Mouse (Mus musculus): Measurements from ENCODE around the gene Gpam.
"Not testable (repeated sequence)": the region's sequence is repeated elsewhere in the genome, so short reads cannot be mapped to it uniquely, and the experiment has no call there.

The Gpam gene

GRCm38 (mm10) chr19:55127072-55127718 is at the start of gene Gpam:
Gene Gpam (minus strand): TSS chr19:55127238.
- no peak for DNase-seq

- DNase-seq = no peak
Observed at GRCm38 (mm10) chr19:55171585-55171984, 44.5 kb upstream of the Gpam start.

- no peak for DNase-seq
Observed at GRCm38 (mm10) chr19:55170399-55170798, 43.4 kb upstream of the Gpam start.

DNA sequence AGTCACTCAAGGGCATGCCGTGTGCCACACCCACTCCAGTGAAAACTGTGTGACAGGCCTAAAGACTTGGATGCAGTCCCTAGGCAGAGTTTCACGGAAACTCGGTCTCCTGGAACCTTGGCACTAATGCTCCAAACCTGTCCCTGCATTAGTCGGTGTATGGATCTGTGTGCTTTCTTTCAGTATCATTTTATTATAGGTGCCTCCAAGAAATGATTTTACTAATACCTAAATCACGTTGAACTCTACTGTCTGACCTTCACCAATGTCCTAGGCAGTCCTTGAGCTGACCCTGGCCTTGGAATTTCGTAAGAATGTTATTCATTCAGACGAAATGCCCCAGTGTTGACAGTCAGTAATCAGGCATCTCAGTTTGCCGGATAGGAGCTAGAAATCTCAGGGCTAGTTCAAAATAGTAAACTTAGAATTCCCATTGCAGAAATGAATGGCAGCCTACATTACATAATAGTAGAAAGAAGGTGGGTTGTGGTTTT is 42.2 kb upstream of the Gpam start:
- not testable (repeated sequence) for DNase-seq

DNA sequence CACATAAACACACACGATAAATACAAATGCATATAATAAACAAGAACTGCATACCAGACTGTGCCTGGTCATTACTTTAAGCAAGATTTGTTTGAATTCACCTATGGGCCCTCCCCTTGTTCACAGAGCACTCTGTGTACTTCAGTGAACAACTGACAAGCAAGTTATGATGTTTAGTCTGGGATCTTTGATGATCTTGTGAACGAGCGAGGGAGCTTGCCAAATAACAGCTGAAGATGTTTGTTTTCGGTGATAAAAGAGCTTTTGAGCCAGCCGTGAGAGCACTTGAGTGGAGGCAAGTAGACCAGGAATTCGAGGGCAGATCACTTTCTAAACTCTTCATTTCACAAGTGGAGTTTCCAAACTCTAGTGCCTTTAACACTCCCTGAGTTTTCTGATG is 41.3 kb upstream of the Gpam start:
- DNase-seq = no peak

DNA sequence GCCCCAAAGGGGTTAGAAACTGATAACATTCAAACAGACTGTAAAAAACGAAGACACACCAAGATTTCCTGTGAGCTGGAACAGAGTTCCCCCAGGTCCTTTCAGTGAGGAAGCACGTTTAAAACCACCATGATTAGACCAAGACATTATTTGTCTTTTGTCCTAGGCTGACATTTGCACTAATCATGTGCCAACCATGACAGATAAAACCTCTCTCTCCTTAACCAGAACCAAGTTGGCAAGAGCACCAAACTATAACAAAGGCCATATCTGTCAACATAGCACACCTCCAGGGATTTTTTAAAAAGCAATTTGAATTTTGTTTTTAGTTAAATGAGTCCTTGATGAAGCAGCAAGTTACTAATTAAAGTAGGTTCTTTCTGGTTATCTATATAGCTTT is 40.7 kb upstream of the Gpam start:
- no peak for DNase-seq

- no peak for DNase-seq
Observed at GRCm38 (mm10) chr19:55166741-55167140, 39.7 kb upstream of the Gpam start.

DNA sequence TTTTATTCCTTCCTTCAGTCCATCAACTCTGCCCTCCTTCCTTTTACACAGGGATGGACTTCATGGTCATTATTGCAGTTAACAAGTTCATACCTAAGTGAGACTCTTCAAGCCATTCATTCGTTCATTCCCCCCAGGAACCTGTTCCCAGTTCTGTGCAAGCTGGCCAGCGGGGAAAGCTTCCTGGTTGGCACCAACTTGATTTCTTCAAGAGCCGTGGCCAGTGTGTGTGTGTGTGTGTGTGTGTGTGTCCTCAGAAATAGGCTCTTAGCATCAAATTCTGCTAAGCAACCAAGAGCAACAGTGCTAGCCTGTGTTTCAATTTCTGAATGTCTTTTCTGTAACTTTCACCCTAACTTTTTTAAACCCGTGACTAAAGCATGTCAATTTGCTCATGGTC is 38.9 kb upstream of the Gpam start:
- DNase-seq = no peak

DNA sequence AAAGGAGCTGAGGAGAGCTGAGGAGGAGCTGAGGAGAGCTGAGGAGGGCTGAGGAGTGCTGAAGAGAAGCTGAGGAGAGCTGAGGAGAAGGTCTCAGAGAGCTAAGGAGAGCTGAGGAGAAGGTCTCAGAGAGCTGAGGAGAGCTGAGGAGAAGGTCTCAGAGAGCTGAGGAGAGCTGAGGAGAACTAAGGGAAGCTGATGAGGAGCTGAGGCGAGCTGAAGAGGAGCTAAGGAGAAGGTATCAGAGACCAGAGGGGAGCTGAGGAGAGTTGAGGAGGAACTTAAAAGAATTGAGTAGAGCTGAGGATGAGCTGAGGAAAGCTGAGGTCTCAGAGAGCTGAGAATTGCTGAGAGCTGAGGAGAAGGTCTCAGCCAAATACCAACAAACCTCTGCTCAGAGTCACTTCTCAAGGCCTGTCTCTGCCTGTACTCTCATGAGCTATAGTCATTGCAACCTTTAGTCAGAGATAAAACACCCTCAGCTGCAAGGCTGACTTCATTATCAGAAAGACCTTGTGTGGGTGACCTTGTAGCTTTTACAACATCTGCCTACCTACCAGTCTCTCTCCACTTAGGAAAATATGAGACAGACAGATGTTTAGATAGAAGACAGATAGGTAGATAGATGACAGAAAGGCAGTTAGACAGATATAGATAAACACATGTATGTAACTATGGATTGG is 38.3 kb upstream of the Gpam start:
- DNase-seq = no peak

DNA sequence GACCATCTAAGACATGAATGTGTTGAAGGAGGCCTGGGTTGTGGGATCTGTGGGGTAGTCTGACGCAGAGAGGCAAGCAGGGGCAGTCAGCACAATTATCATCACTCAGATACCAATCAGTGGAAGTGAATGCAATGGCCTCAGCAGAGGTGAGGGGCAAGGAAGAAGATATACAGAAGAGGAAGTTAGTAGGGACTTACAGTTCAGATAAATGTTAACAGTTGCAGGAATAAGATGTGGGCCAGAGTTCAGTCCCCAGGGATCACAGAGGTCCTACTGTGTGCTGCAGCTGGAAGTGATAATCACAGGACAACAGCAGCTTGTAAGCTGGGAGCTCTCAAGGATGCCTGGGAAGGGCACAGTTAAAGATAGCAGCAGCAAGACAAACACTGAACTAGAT is 37.1 kb upstream of the Gpam start:
- DNase-seq = no peak

DNA sequence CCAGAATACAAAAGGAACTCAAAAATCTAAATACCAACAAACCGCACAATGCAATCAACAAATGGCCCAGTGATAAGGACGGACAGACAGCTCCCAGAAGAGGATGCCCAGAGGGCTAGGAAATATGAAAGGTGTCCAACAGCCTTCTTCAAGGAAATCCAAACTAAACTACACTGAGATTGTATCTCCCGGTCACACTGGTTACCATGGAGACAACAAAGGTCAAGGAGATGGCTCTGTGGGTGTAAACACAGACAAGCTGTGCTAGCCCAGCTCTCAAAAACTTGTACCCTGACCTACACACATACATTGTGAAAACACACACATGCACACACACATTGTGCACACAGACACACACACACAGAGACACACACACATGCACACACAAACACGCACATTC is 35.2 kb upstream of the Gpam start:
- no peak for DNase-seq

DNA sequence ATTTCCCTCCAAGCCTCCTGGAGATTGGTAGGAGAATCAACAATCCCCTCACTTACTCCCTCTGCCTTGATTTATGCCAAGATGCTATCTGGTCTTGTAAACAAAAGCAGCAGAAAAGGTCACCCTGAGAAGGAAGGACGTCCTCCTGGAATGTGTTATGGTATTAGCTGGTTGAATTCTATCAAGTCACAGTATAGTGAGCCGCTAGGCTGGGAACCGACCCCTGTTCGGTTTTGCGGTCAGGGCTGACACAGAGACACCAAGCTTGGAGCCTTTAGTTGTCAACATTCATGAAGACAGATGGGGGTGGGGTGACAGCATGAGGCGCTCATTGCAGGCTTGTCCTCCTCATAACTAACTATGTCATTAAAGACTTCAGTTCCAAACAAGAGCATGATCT is 32.8 kb upstream of the Gpam start:
- no peak for DNase-seq

DNA sequence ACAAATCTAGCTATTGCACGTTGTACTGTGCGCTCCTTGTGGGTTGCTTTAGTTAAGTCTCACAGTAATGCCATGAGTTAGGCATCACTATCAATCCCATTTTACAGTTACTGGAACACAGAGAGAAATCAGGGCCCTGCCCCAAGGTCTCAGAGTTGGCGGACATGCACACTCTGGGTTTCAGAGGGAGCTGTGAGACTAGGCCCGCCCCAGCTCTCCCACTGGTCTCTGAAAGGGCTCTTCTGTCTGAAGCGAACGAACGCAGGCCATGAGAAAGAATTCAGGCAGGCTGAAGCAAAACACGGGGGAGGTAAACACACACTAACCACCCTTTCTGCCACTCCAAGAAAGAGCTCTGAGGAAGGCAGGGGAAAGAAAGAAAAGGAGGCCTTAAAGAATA is 31.6 kb upstream of the Gpam start:
- no peak for DNase-seq

DNA sequence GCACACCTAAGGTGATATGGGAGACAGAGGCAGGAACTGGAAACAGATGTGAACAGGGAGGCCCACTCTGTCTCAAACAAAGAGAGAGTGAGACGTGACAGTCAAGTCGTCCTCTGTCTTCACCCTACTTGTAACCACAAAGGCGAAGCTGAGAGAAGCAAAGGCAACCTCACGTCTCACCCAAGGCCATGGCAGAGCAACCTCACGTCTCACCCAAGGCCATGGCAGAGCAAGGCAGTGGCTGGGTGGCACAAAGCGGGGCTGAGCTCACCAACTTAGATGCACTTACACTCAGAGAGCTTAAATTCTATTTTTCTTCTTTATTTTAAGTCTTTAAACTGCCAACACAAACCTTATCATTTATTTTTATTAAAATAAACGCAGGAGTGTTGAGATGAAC is 30.0 kb upstream of the Gpam start:
- no peak for DNase-seq

DNA sequence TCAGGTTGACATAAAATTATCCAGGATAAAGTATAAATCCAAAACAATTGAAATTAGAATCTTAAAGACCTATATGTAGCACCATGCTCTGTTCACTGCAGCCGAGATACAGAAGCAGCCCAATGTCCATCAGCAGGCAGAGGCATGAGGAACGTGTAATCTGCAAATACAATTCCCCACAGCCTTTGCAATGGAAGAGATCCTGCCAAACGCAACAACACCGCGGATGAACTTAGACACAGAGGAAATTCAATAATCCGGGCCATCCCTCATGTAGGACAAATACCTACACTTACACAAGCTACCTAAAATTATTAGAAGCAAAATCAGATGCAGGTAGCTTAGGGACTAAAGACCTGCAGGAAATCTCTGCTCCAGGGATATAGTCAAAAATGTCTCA is 25.9 kb upstream of the Gpam start:
- DNase-seq = no peak

- not testable (repeated sequence) for DNase-seq
Observed at GRCm38 (mm10) chr19:55152274-55152673, 25.2 kb upstream of the Gpam start.

GRCm38 (mm10) chr19:55149646-55150045 is 22.6 kb upstream of the Gpam start:
- DNase-seq = no peak

DNA sequence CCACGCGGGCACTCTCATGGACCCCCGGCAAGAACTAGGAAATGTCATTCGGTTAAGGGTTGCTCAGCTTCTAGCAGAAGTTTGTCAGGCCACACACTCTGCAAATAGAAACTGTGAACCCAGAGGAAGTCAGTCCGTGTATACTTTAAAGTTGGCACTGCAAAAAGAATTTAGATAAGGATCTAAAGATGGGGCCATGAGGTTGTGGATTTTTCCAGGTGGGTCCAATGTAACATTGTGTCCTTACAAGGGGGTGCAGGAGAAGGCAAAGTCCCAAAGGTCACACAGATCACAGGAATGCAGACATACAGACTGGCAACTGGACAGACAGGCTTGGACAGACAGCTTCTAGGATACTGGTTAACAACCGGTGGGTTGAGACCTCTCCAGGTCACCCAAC is 21.1 kb upstream of the Gpam start:
- no peak for DNase-seq

- no peak for DNase-seq
Observed at GRCm38 (mm10) chr19:55147568-55147967, 20.5 kb upstream of the Gpam start.

- peak; percentile 40 for DNase-seq
Observed at GRCm38 (mm10) chr19:55145136-55145535, 18.1 kb upstream of the Gpam start.

DNA sequence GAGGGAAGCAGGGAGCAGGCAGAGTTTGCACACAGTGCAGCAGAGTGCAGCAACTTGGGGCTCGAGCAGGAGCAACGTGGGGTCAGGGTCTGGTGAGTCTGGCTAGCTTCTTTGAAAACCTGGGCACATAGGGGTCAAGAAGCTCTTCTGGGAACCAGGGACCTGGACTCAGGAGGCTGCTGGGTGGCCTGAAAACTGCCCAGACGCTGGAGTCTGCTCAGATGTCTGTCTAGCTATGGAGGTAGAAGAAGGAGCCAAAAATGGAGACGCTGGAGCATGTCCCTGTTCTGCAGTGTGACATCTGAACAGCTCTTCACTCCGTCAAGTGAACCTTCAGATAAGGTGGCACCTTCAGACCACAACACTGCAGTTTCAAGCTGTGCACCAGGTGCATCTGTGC is 17.7 kb upstream of the Gpam start:
- no peak for DNase-seq

- no peak for DNase-seq
Observed at GRCm38 (mm10) chr19:55143391-55144300, 16.6 kb upstream of the Gpam start.

DNA sequence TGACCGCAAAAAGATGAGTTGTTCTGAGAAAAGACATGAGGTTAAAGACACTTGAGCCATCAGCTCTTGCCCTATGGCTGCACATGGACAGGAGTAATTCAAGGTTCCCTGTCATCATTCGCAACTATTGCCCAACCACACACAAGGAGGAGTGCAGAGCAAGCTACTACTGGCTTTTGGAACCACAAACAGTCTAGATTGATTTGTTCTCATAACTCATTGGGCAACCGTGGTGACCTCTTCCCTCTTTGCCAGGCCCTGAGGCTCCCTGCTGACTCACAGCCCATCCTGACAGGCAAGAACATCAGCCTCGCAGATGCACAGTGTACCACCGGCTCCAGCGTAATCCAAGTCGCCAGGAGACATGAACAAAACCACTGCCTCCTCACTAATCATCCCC is 12.3 kb upstream of the Gpam start:
- DNase-seq = no peak

- peak; percentile 65 for DNase-seq
Observed at GRCm38 (mm10) chr19:55138506-55138905, 11.5 kb upstream of the Gpam start.
